Mouse (Mus musculus) CH12.LX (cell line): ENCODE measurements around the gene Zranb2. TPM values are rescaled to one million over a fixed set of nuclear protein-coding genes. Genes with fewer than 3 reads are reported as not detected.

Experiments used
- DNase-seq: peaks from one replicate; pipeline ENCODE4 v3.0.0-alpha.2; 2013; ENCODE audit errors: extremely low read depth
- H3K27ac ChIP-seq: 2 replicates; pipeline ENCODE4 v1.5.1; 2012; ENCODE audit warnings: low read depth, mild to moderate bottlenecking, control low read depth, moderate library complexity; ENCODE audit not compliant: insufficient read depth
- H3K27me3 ChIP-seq: replicated peaks from 2 replicates; pipeline ENCODE3; 2012; ENCODE audit warnings: inconsistent platforms
- H3K36me3 ChIP-seq, 2 experiments: replicated peaks in 1 of 2; 2 replicates each; pipeline versions ENCODE3 to v1.6.1; 2012; ENCODE audit warnings: inconsistent platforms in 1 of 2, low read length in 1 of 2, mild to moderate bottlenecking in 1 of 2, mixed read lengths in 1 of 2, moderate library complexity in 1 of 2; ENCODE audit not compliant: control insufficient read depth in 1 of 2, insufficient read depth in 1 of 2
- H3K4me1 ChIP-seq, 2 experiments: 2 replicates each; pipeline ENCODE4 v1.6.1; 2012; ENCODE audit warnings: inconsistent platforms in 1 of 2, moderate library complexity in 1 of 2; ENCODE audit not compliant: insufficient read depth in 2 of 2, control insufficient read depth in 1 of 2
- H3K4me2 ChIP-seq: 2 replicates; pipeline ENCODE4 v1.6.1; 2012; ENCODE audit warnings: low read depth, mild to moderate bottlenecking, control low read depth; ENCODE audit not compliant: poor library complexity, insufficient read depth, severe bottlenecking
- H3K4me3 ChIP-seq, 3 experiments: fragments of 150-350 bp in 1 of 3; sonication (generic) in 1 of 3; replicated peaks in 1 of 3; 2 replicates each; pipeline versions ENCODE3 to v1.5.1; 2011 to 2012; ENCODE audit warnings: low read depth in 2 of 3, low read length in 2 of 3, mild to moderate bottlenecking in 2 of 3, moderate library complexity in 2 of 3, control low read depth in 1 of 3, improper control_type of control experiment in 1 of 3, inconsistent platforms in 1 of 3, mixed read lengths in 1 of 3; ENCODE audit not compliant: poor library complexity in 1 of 3
- H3K79me2 ChIP-seq: replicated peaks from 2 replicates; pipeline ENCODE4 v1.6.1; 2012; ENCODE audit warnings: mild to moderate bottlenecking, moderate library complexity; ENCODE audit not compliant: control insufficient read depth, poor library complexity, insufficient read depth, severe bottlenecking; ENCODE audit errors: extremely low read depth
- H3K9ac ChIP-seq: 2 replicates; pipeline ENCODE4 v1.6.1; 2012; ENCODE audit warnings: low read depth, mild to moderate bottlenecking, control low read depth, moderate library complexity; ENCODE audit not compliant: insufficient read depth
- H3K9me3 ChIP-seq: replicated peaks from 2 replicates; pipeline ENCODE3; 2012; ENCODE audit warnings: low read length, inconsistent platforms, mixed read lengths
- BHLHE40 ChIP-seq: IDR thresholded peaks from 2 replicates; pipeline ENCODE4 v1.6.1; 2011; ENCODE audit warnings: mild to moderate bottlenecking, low read depth, low read length, improper control_type of control experiment
- CHD1 ChIP-seq: IDR thresholded peaks from 2 replicates; pipeline ENCODE4 v1.6.1; 2012; ENCODE audit warnings: low read depth, low read length, improper control_type of control experiment, inconsistent platforms
- E2F4 ChIP-seq: IDR thresholded peaks from 2 replicates; pipeline ENCODE4 v1.6.1; 2011; ENCODE audit warnings: low read depth, low read length, improper control_type of control experiment; ENCODE audit not compliant: insufficient replicate concordance
- EP300 ChIP-seq: IDR thresholded peaks from 2 replicates; pipeline ENCODE4 v1.6.1; 2011; ENCODE audit warnings: low read length, improper control_type of control experiment
- ETS1 ChIP-seq: conservative IDR thresholded peaks from 2 replicates; pipeline ENCODE4 v1.6.1; 2012; ENCODE audit warnings: low read depth, mild to moderate bottlenecking, inconsistent platforms, low read length, improper control_type of control experiment, moderate library complexity
- HCFC1 ChIP-seq: IDR thresholded peaks from 2 replicates; pipeline ENCODE4 v1.6.1; 2012; ENCODE audit warnings: low read depth, mild to moderate bottlenecking, inconsistent platforms, low read length, improper control_type of control experiment
- IRF4 ChIP-seq: IDR thresholded peaks from 2 replicates; pipeline ENCODE4 v1.6.1; 2014; ENCODE audit warnings: low read depth, mild to moderate bottlenecking, inconsistent platforms, low read length, improper control_type of control experiment
- JUN ChIP-seq: IDR thresholded peaks from 2 replicates; pipeline ENCODE4 v1.6.1; 2011; ENCODE audit warnings: low read depth, mild to moderate bottlenecking, low read length, improper control_type of control experiment, moderate library complexity; ENCODE audit not compliant: insufficient read depth
- JUND ChIP-seq: conservative IDR thresholded peaks from 2 replicates; pipeline ENCODE4 v1.6.1; 2011; ENCODE audit warnings: low read depth, low read length, improper control_type of control experiment
- KAT2A ChIP-seq: IDR thresholded peaks from 2 replicates; pipeline ENCODE4 v1.6.1; 2012; ENCODE audit warnings: low read length, improper control_type of control experiment, inconsistent platforms; ENCODE audit not compliant: insufficient replicate concordance
- MAFK ChIP-seq: IDR thresholded peaks from 2 replicates; pipeline ENCODE4 v1.6.1; 2011; ENCODE audit warnings: low read length, improper control_type of control experiment; ENCODE audit not compliant: insufficient replicate concordance
- MAX ChIP-seq: IDR thresholded peaks from 2 replicates; pipeline ENCODE4 v1.6.1; 2011; ENCODE audit warnings: low read length, improper control_type of control experiment
- MAZ ChIP-seq: IDR thresholded peaks from 2 replicates; pipeline ENCODE4 v1.6.1; 2012; ENCODE audit warnings: low read depth, mild to moderate bottlenecking, inconsistent platforms, low read length, improper control_type of control experiment, moderate library complexity
- MYC ChIP-seq: IDR thresholded peaks from 2 replicates; pipeline ENCODE4 v1.6.1; 2011; ENCODE audit warnings: low read depth, mild to moderate bottlenecking, improper control_type of control experiment, low read length
- NRF1 ChIP-seq: IDR thresholded peaks from 2 replicates; pipeline ENCODE4 v1.6.1; 2014; ENCODE audit warnings: low read depth, mild to moderate bottlenecking, inconsistent platforms, low read length, improper control_type of control experiment, moderate library complexity
- POLR2A ChIP-seq: IDR thresholded peaks from 2 replicates; pipeline ENCODE4 v1.6.1; 2011; ENCODE audit warnings: low read depth, mild to moderate bottlenecking, improper control_type of control experiment, low read length
- RCOR1 ChIP-seq: conservative IDR thresholded peaks from 2 replicates; pipeline ENCODE4 v1.6.1; 2012; ENCODE audit warnings: low read depth, mild to moderate bottlenecking, inconsistent platforms, low read length, improper control_type of control experiment
- TBP ChIP-seq: conservative IDR thresholded peaks from 2 replicates; pipeline ENCODE4 v1.6.1; 2011; ENCODE audit warnings: low read depth, low read length, improper control_type of control experiment
- TCF12 ChIP-seq: IDR thresholded peaks from 2 replicates; pipeline ENCODE4 v1.6.1; 2014; ENCODE audit warnings: low read depth, mild to moderate bottlenecking, inconsistent platforms, low read length, improper control_type of control experiment
- UBTF ChIP-seq: IDR thresholded peaks from 2 replicates; pipeline ENCODE4 v1.6.1; 2012; ENCODE audit warnings: low read depth, mild to moderate bottlenecking, inconsistent platforms, low read length, improper control_type of control experiment, moderate library complexity
- USF2 ChIP-seq: conservative IDR thresholded peaks from 2 replicates; pipeline ENCODE4 v1.6.1; 2011; ENCODE audit warnings: low read depth, low read length, improper control_type of control experiment
- ZKSCAN1 ChIP-seq: IDR thresholded peaks from 2 replicates; pipeline ENCODE4 v1.6.1; 2012; ENCODE audit warnings: low read depth, inconsistent platforms, low read length, improper control_type of control experiment, borderline replicate concordance
- dilution Hi-C: fragments of 300-500 bp; cut with MboI; formaldehyde crosslinking; loops from 2 replicates; pipeline ENCODE4 v1.14.3; 2020; ENCODE audit warnings: low sequenced_read_pairs; ENCODE audit not compliant: extremely low pct_unique_long_range_greater_than_20kb, extremely low pct_ligation_motif_present
- in situ Hi-C: fragments of 300-500 bp; cut with MboI; formaldehyde crosslinking; loops from 3 replicates; pipeline ENCODE4 v1.14.3; 2019; ENCODE audit warnings: low sequenced_read_pairs, low pct_ligation_motif_present, low pct_unique_long_range_greater_than_20kb, mixed read lengths
- polyA plus RNA-seq: library from polyadenylated mRNA; unstranded; fragments of >175 nt; gene quantifications from 2 replicates; pipeline ENCODE4 v1.2.1, GENCODE M21; 2012; ENCODE audit warnings: low read depth; ENCODE audit not compliant: insufficient read length
- total RNA-seq, 2 experiments: library from RNA; depleted of rRNA; stranded (reverse); fragments of 300-350 nt in 1 of 2; fragments of >200 nt in 1 of 2; gene quantifications; 2 replicates each; pipeline ENCODE4 v1.2.3; 2012 to 2014

Gene Zranb2
- total and polyA plus RNA-seq, 3 experiments = 87.5 to 346 (median 240) TPM

GRCm38 (mm10) chr3:157523834-157524233, 10.1 kb upstream of the Zranb2 start:
- H3K9me3 ChIP-seq = no peaks in the 10 kb centered on the region
- no peak overlapping the region for H3K4me2 ChIP-seq
- DNase-seq = peak; percentile 62
- no peak overlapping the region for H3K27ac ChIP-seq
- H3K9ac ChIP-seq = no peak overlapping the region
- in situ Hi-C loops = no loop called here
- peak; percentile 74 for TF ChIP-seq EP300
- TF ChIP-seq BHLHE40 = 0 out of 2 replicates have a peak, but pooled peaks have one; percentile 6
- peak; percentile 52 for TF ChIP-seq IRF4
- TF ChIP-seq JUND = peak; percentile 52; the same call in 1 of the 2 replicates
- no peak for TF ChIP-seq JUN
- peak; percentile 29; the same call in 1 of the 2 replicates for TF ChIP-seq ETS1
- TF ChIP-seq POLR2A = no peak
- TF ChIP-seq CHD1 = no peak
- TF ChIP-seq KAT2A = no peak
- 0 out of 2 replicates have a peak, but pooled peaks have one; percentile 21 for TF ChIP-seq TCF12
- TF ChIP-seq, all 38 proteins: peak for 6
- Histone ChIP-seq H3K4me3 (no peak overlapping the region), H3K27me3 (peaks cover 2% of the 10 kb centered on the region), H3K36me3 (no peaks in the 10 kb centered on the region), H3K4me1 (peaks cover 0 to 14% of the 10 kb centered on the region in 2 experiments; a peak in 2 of 4 replicates), H3K79me2 (no peaks in the 10 kb centered on the region)
- dilution Hi-C loops = no loop called here

GRCm38 (mm10) chr3:157531585-157531984, 2.4 kb upstream of the Zranb2 start:
- DNase-seq = no peak
- H3K36me3 ChIP-seq = peaks cover 3 to 6% of the 10 kb centered on the region in 2 experiments
- H3K9me3 ChIP-seq = no peaks in the 10 kb centered on the region
- H3K4me1 ChIP-seq = peaks cover 5 to 18% of the 10 kb centered on the region in 2 experiments; a peak in 3 of 4 replicates
- dilution Hi-C loops (no loop called here), in situ Hi-C loops (loop anchor here (25.0 kb wide), 1 partner anchor 481 kb away; no protein-coding TSS in a partner anchor)
- TF ChIP-seq JUN = no peak
- no peak overlapping the region for H3K27ac ChIP-seq
- H3K9ac ChIP-seq = no peak overlapping the region
- peaks cover 2% of the 10 kb centered on the region for H3K27me3 ChIP-seq
- H3K4me3 ChIP-seq = no peak overlapping the region
- peaks cover 18% of the 10 kb centered on the region for H3K79me2 ChIP-seq
- H3K4me2 ChIP-seq = no peak overlapping the region

- Histone ChIP-seq H3K9me3 (no peaks in the 10 kb centered on the region), H3K4me2 (peak overlapping the region; percentile 41), H3K79me2 (peaks cover 46% of the 10 kb centered on the region), H3K27me3 (no peaks in the 10 kb centered on the region), H3K27ac (peak overlapping the region; percentile 73), H3K4me1 (peaks cover 7 to 42% of the 10 kb centered on the region in 2 experiments), H3K36me3 (peaks cover 22 to 39% of the 10 kb centered on the region in 2 experiments), H3K4me3 (peak overlapping the region; percentile 69 to 84 (median 77)), H3K9ac (peak overlapping the region; percentile 88)
- dilution Hi-C loops (no loop called here), in situ Hi-C loops (loop anchor here (25.0 kb wide), 1 partner anchor 477 kb away; no protein-coding TSS in a partner anchor)
- DNase-seq = peak; percentile 77
- TF ChIP-seq NRF1 (no peak), ZKSCAN1 (no peak), MAX (no peak), UBTF (0 out of 2 replicates have a peak, but pooled peaks have one; percentile 1), BHLHE40 (no peak), TCF12 (no peak), TBP (peak; percentile 64; the same call in 1 of the 2 replicates), USF2 (no peak), MAZ (0 out of 2 replicates have a peak, but pooled peaks have one; percentile 11), RCOR1 (0 out of 2 replicates have a peak, but pooled peaks have one; percentile 20), HCFC1 (no peak), JUN (peak; percentile 24; the same call in 1 of the 2 replicates), E2F4 (no peak), MYC (peak; percentile 11; the same call in 1 of the 2 replicates), MAFK (no peak), ETS1 (0 out of 2 replicates have a peak, but pooled peaks have one; percentile 16), CHD1 (peak; percentile 94), EP300 (0 out of 2 replicates have a peak, but pooled peaks have one; percentile 21)
These were observed 941 bp downstream of the Zranb2 start for GRCm38 (mm10) chr3:157534786-157535415.
